Mouse (Mus musculus) liver, embryonic 14.5 days (tissue): ENCODE measurements around the gene Tns3.

Source experiments
- CTCF ChIP-seq: IDR thresholded peaks from 2 replicates; pipeline ENCODE4 v1.5.1; 2016; ENCODE audit warnings: antibody characterized with exemption, low read depth, control low read depth
- EP300 ChIP-seq: IDR thresholded peaks from 2 replicates; pipeline ENCODE4 v1.6.1; 2016; ENCODE audit warnings: antibody characterized with exemption, low read depth

DNA sequence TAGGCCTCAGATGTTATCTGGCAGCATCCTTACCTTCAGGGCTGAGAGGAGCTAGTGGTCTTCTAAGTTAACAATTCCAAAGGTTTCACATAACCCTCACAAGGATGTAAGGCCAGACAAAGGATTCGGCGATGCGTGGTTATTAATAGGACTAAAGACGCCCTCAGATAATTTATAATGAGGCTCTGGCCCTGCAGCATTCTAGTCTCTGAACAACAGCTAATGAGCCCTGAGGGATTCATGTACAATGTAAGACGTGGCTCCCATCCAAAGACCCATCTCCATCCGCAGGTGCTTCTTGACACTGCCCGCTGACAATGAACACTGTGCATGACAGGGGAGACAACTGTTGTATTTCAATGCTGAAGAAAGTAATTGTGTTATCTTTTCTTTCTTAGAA is 263.0 kb downstream of the Tns3 start:
- TF ChIP-seq CTCF = no peak
- no peak for TF ChIP-seq EP300
